ENCODE assay signal across 21 mouse cellular contexts in the genomic region with DNA sequence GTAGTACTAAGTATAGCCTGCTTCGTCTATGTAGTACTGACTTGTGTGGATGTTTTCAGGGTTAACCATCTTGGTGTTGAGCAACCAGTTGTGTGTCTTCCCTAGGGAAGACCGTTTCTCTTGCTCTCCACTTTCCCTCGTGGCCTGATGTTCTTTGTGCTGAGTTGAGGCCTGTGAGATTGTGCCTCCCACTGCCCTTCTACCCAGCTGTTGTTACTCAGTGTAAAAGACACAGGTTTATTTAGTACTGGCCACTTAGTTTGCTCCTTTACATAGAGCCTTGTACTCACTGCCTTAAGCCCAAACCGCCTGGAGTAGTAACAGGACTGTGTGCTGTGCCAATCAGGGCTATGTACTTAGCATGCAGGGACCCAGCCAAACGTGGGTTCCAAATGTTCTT. TPM values are rescaled to one million over a fixed set of nuclear protein-coding genes. Genes with fewer than 3 reads are reported as not detected.
"Had no signal": no experiment of that assay in that cellular context is flagged by ENCODE, and none has a peak within 500 bp of the region (broad histone marks: within the 10 kb centered on the region; RNA-seq: fewer than 3 reads in every experiment).

No protein-coding gene starts in this region.

- ATAC-seq: liver, embryonic 12.5 days; midbrain, embryonic 15.5 days had no signal

- DNase-seq: kidney, adult 18-20 months; kidney, adult 9 months; kidney, postnatal 25 days; liver; lung, adult 2 months; lung, postnatal 14 days; right cerebral cortex, adult 18-20 months; right cerebral cortex, postnatal 14 days; thymus, adult 2 months; thymus, postnatal 14 days; thymus, postnatal 4 days had no signal

- H3K9ac ChIP-seq: limb, embryonic 13.5 days; liver, embryonic 12.5 days; liver, embryonic 15.5 days; midbrain, embryonic 12.5 days; midbrain, embryonic 15.5 days; neural tube, embryonic 12.5 days; neural tube, embryonic 15.5 days had no signal

- H3K9me3 ChIP-seq: limb, embryonic 10.5 days; limb, embryonic 13.5 days; liver, embryonic 12.5 days; liver, embryonic 15.5 days; midbrain, embryonic 12.5 days; midbrain, embryonic 15.5 days; neural tube, embryonic 12.5 days; neural tube, embryonic 15.5 days had no signal

- H3K4me1 ChIP-seq: midbrain, embryonic 15.5 days; neural tube, embryonic 12.5 days had no signal

- H3K27me3 ChIP-seq: limb, embryonic 13.5 days; liver, embryonic 12.5 days; liver, embryonic 15.5 days; midbrain, embryonic 12.5 days; midbrain, embryonic 15.5 days; neural tube, embryonic 12.5 days; neural tube, embryonic 15.5 days had no signal

- H3K4me3 ChIP-seq: limb, embryonic 10.5 days; limb, embryonic 13.5 days; liver, embryonic 12.5 days; liver, embryonic 15.5 days; midbrain, embryonic 12.5 days; midbrain, embryonic 15.5 days; neural tube, embryonic 12.5 days; neural tube, embryonic 15.5 days had no signal

- H3K4me2 ChIP-seq: limb, embryonic 13.5 days; liver, embryonic 12.5 days; liver, embryonic 15.5 days; midbrain, embryonic 12.5 days; midbrain, embryonic 15.5 days; neural tube, embryonic 12.5 days; neural tube, embryonic 15.5 days had no signal

- H3K27ac ChIP-seq: kidney, postnatal 0 days; limb, embryonic 10.5 days; limb, embryonic 13.5 days; liver, embryonic 12.5 days; liver, embryonic 15.5 days; macrophage; midbrain, embryonic 12.5 days; midbrain, embryonic 15.5 days; neural tube, embryonic 12.5 days; neural tube, embryonic 15.5 days had no signal

RNA-seq across cellular contexts. Expression of a gene that starts 10.9 kb away (rescaled TPM):
- polyA plus RNA-seq: macrophage had no signal
